Mouse (Mus musculus): ENCODE measurements around the gene Slc9a3r2. TPM values are rescaled to one million over a fixed set of nuclear protein-coding genes. Genes with fewer than 3 reads are reported as not detected.
A peak's percentile ranks its signal among the peaks of the same experiment; 100 is the strongest.
"Not testable (repeated sequence)": the region's sequence is repeated elsewhere in the genome, so short reads cannot be mapped to it uniquely, and the experiment has no call there.

Gene Slc9a3r2
- total RNA-seq, 1 experiment: 22.7 TPM

DNA sequence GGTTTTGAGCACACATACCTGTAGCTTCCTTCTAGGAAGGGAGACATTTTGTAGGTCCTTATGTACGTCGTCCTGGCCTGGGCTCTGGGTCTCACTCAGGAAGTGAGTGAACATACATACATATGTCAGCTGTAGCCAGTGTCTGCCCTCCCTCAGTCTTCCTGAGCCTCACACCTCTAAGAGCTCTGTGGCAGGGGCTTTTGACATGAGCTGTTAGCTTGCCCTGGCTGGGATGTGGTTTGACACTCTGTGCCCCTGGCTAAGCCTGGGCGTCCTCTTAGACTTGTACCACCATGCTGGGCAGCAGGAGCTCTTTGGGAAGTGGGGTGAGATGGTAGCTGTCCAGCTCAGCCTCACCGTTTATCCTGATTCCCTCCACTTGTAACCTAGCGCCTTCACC lies 21.2 kb upstream of the Slc9a3r2 start:
- Histone ChIP-seq H3K9me3 (ENCODE audit: control insufficient read depth, insufficient read depth, low read depth, low read length) (no peaks in the 10 kb centered on the region), H3K4me1 (ENCODE audit: control insufficient read depth in 2 of 2, insufficient read depth in 2 of 2, low read length in 2 of 2, poor library complexity in 1 of 2) (peaks cover 7 to 26% of the 10 kb centered on the region in 2 experiments; a peak in 3 of 4 replicates), H3K9ac (ENCODE audit: insufficient read depth, low read depth, low read length, poor library complexity, severe bottlenecking) (no peak overlapping the region), H3K36me3 (ENCODE audit: control insufficient read depth, insufficient read depth, low read length, poor library complexity, severe bottlenecking) (peaks cover 1% of the 10 kb centered on the region; the same call in 1 of the 2 replicates), H3K4me3 (ENCODE audit: insufficient read depth in 1 of 2, low read depth in 1 of 2, low read length in 2 of 2, poor library complexity in 1 of 2, severe bottlenecking in 1 of 2) (no peak overlapping the region; a peak in 1 of 4 replicates), H3K27ac (ENCODE audit: insufficient read depth, low read depth, low read length, poor library complexity, severe bottlenecking) (no peak overlapping the region)
- no peak for DNase-seq (ENCODE audit: low read depth, low spot score)
- in situ Hi-C loops (cut with MboI; ENCODE audit: low sequenced_read_pairs in 2 of 2, unreplicated experiment in 2 of 2): no loop called here
- no peak for TF ChIP-seq MAFK (IDR thresholded peaks at IDR 0.05; ENCODE audit: insufficient read depth, low read depth, low read length)

DNA sequence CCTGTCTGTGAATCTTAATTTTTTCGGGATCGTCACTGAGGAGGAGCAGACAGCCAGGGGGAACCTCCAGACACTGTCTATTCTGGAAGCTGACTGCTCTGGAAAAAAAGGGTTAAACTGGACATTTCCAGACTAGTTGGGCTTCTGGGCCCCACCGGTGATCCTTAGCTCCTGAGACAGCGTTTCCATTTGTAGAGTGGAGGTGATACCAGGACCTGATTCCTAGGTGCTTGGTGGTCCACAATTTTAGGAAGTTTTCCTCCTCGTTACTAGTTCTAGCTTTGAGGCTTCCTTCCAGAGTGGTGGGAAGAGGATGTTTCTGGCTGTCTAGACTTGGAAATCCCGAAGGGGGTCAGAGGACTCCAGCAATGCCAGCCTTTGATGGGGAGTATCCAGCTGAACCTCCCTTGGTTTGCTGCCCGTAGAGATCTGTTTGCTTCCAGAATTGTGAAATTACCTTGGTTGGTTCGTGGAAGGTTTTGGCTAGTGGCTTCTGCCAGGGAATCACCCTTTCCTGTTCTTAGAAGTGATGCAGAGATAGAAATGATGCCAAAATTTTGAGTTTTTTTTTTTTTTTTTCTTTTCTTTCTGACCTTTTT lies 20.2 kb upstream of the Slc9a3r2 start:
- DNase-seq (ENCODE audit: low read depth, low spot score): no peak
- no peaks in the 10 kb centered on the region for H3K36me3 ChIP-seq (ENCODE audit: control insufficient read depth, insufficient read depth, low read length, poor library complexity, severe bottlenecking)
- H3K9ac ChIP-seq (ENCODE audit: insufficient read depth, low read depth, low read length, poor library complexity, severe bottlenecking): peak overlapping the region; percentile 97
- no peaks in the 10 kb centered on the region for H3K9me3 ChIP-seq (ENCODE audit: control insufficient read depth, insufficient read depth, low read depth, low read length)
- peaks cover 7 to 23% of the 10 kb centered on the region in 2 experiments; a peak in 3 of 4 replicates for H3K4me1 ChIP-seq (ENCODE audit: control insufficient read depth in 2 of 2, insufficient read depth in 2 of 2, low read length in 2 of 2, poor library complexity in 1 of 2)
- peak overlapping the region; percentile 94 to 98 for H3K4me3 ChIP-seq (ENCODE audit: insufficient read depth in 1 of 2, low read depth in 1 of 2, low read length in 2 of 2, poor library complexity in 1 of 2, severe bottlenecking in 1 of 2)
- TF ChIP-seq MAFK (IDR thresholded peaks at IDR 0.05; ENCODE audit: insufficient read depth, low read depth, low read length) (no peak), ZNF384 (IDR thresholded peaks at IDR 0.05; ENCODE audit: low read depth, low read length) (no peak), ZC3H11A (IDR thresholded peaks at IDR 0.05; ENCODE audit: borderline replicate concordance, low read depth, low read length) (no peak), HCFC1 (IDR thresholded peaks at IDR 0.05; ENCODE audit: borderline replicate concordance, insufficient read depth, low read length) (no peak), CHD2 (IDR thresholded peaks at IDR 0.05; ENCODE audit: low read depth, low read length) (no peak)
- H3K27ac ChIP-seq (ENCODE audit: insufficient read depth, low read depth, low read length, poor library complexity, severe bottlenecking): peak overlapping the region; percentile 81
- in situ Hi-C loops (cut with MboI; ENCODE audit: low sequenced_read_pairs in 2 of 2, unreplicated experiment in 2 of 2): no loop called here

GRCm38 (mm10) chr17:24669545-24670245 lies 19.6 kb upstream of the Slc9a3r2 start, which contains the start of gene Zfp598:
Gene Zfp598, plus strand, starts transcription at chr17:24669687.
- peak within 1 kb of the TSS; percentile 94 to 98 for H3K4me3 ChIP-seq (ENCODE audit: insufficient read depth in 1 of 2, low read depth in 1 of 2, low read length in 2 of 2, poor library complexity in 1 of 2, severe bottlenecking in 1 of 2)
- H3K9ac ChIP-seq (ENCODE audit: insufficient read depth, low read depth, low read length, poor library complexity, severe bottlenecking): peak within 1 kb of the TSS; percentile 97
- TF ChIP-seq MAFK (IDR thresholded peaks at IDR 0.05; ENCODE audit: insufficient read depth, low read depth, low read length) (no peak), HCFC1 (IDR thresholded peaks at IDR 0.05; ENCODE audit: borderline replicate concordance, insufficient read depth, low read length) (peak; percentile 80)
- peak within 1 kb of the TSS; percentile 81 for H3K27ac ChIP-seq (ENCODE audit: insufficient read depth, low read depth, low read length, poor library complexity, severe bottlenecking)
- H3K9me3 ChIP-seq (ENCODE audit: control insufficient read depth, insufficient read depth, low read depth, low read length): no peaks in the 10 kb centered on the region
- in situ Hi-C loops (cut with MboI; ENCODE audit: low sequenced_read_pairs in 2 of 2, unreplicated experiment in 2 of 2): no loop called here
- no peaks in the 10 kb centered on the region for H3K36me3 ChIP-seq (ENCODE audit: control insufficient read depth, insufficient read depth, low read length, poor library complexity, severe bottlenecking)
- peaks cover 7 to 22% of the 10 kb centered on the region in 2 experiments; a peak in 3 of 4 replicates for H3K4me1 ChIP-seq (ENCODE audit: control insufficient read depth in 2 of 2, insufficient read depth in 2 of 2, low read length in 2 of 2, poor library complexity in 1 of 2)
- peak; percentile 78 for DNase-seq (ENCODE audit: low read depth, low spot score)

DNA sequence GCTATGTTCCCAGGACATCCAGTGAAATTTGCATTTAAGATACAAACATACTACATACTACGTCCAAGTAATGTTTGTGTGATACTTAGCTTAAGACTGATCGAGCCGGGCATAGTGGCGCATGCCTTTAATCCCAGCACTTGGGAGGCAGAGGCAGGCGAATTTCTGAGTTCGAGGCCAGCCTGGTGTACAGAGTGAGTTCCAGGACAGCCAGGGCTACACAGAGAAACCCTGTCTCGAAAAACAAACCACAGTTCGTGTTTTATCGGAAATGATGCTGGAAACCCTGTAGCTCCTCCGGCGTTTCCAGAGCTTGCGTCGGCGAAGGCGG lies 19.1 kb upstream of the Slc9a3r2 start:
- H3K9me3 ChIP-seq (ENCODE audit: control insufficient read depth, insufficient read depth, low read depth, low read length); H3K36me3 ChIP-seq (ENCODE audit: control insufficient read depth, insufficient read depth, low read length, poor library complexity, severe bottlenecking); DNase-seq (ENCODE audit: low read depth, low spot score); in situ Hi-C loops (cut with MboI; ENCODE audit: low sequenced_read_pairs in 2 of 2, unreplicated experiment in 2 of 2): not testable (repeated sequence)
- Histone ChIP-seq H3K9ac (ENCODE audit: insufficient read depth, low read depth, low read length, poor library complexity, severe bottlenecking) (peak overlapping the region; percentile 86), H3K4me1 (ENCODE audit: control insufficient read depth in 2 of 2, insufficient read depth in 2 of 2, low read length in 2 of 2, poor library complexity in 1 of 2) (peaks cover 7 to 22% of the 10 kb centered on the region in 2 experiments; a peak in 3 of 4 replicates), H3K4me3 (ENCODE audit: insufficient read depth in 1 of 2, low read depth in 1 of 2, low read length in 2 of 2, poor library complexity in 1 of 2, severe bottlenecking in 1 of 2) (peak overlapping the region; percentile 76 to 84), H3K27ac (ENCODE audit: insufficient read depth, low read depth, low read length, poor library complexity, severe bottlenecking) (peak overlapping the region; percentile 72)

DNA sequence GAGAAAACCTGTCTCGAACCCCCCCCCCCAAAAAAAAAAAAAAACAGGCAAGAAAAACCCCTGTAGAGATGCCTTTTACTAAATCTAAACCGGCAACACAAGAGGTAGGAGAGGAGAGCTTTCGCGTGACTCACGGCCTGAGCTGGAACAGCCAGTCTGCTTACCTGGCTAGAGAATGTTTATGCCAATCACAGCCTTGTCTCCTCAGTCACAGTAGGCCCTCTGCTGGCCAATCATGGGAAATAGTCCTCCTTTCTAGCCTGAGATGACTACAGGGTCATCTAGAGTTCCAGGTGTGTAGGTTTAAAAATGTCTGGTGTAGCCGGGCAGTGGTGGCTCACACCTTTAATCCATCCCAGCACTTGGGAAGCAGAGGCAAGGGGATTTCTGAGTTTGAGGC lies 17.3 kb upstream of the Slc9a3r2 start:
- Histone ChIP-seq H3K4me1 (ENCODE audit: control insufficient read depth in 2 of 2, insufficient read depth in 2 of 2, low read length in 2 of 2, poor library complexity in 1 of 2) (peaks cover 7 to 15% of the 10 kb centered on the region in 2 experiments; a peak in 3 of 4 replicates), H3K9ac (ENCODE audit: insufficient read depth, low read depth, low read length, poor library complexity, severe bottlenecking) (no peak overlapping the region), H3K27ac (ENCODE audit: insufficient read depth, low read depth, low read length, poor library complexity, severe bottlenecking) (no peak overlapping the region), H3K4me3 (ENCODE audit: insufficient read depth in 1 of 2, low read depth in 1 of 2, low read length in 2 of 2, poor library complexity in 1 of 2, severe bottlenecking in 1 of 2) (no peak overlapping the region), H3K9me3 (ENCODE audit: control insufficient read depth, insufficient read depth, low read depth, low read length) (no peaks in the 10 kb centered on the region), H3K36me3 (ENCODE audit: control insufficient read depth, insufficient read depth, low read length, poor library complexity, severe bottlenecking) (no peaks in the 10 kb centered on the region)
- in situ Hi-C loops (cut with MboI; ENCODE audit: low sequenced_read_pairs in 2 of 2, unreplicated experiment in 2 of 2): no loop called here
- TF ChIP-seq ZC3H11A (IDR thresholded peaks at IDR 0.05; ENCODE audit: borderline replicate concordance, low read depth, low read length) (peak; percentile 28; the same call in 1 of the 2 replicates), HCFC1 (IDR thresholded peaks at IDR 0.05; ENCODE audit: borderline replicate concordance, insufficient read depth, low read length) (no peak)
- peak; percentile 80 for DNase-seq (ENCODE audit: low read depth, low spot score)

GRCm38 (mm10) chr17:24667011-24667410 lies 16.9 kb upstream of the Slc9a3r2 start:
- H3K27ac ChIP-seq (ENCODE audit: insufficient read depth, low read depth, low read length, poor library complexity, severe bottlenecking); H3K4me3 ChIP-seq (ENCODE audit: insufficient read depth in 1 of 2, low read depth in 1 of 2, low read length in 2 of 2, poor library complexity in 1 of 2, severe bottlenecking in 1 of 2); H3K9me3 ChIP-seq (ENCODE audit: control insufficient read depth, insufficient read depth, low read depth, low read length); in situ Hi-C loops (cut with MboI; ENCODE audit: low sequenced_read_pairs in 2 of 2, unreplicated experiment in 2 of 2); H3K36me3 ChIP-seq (ENCODE audit: control insufficient read depth, insufficient read depth, low read length, poor library complexity, severe bottlenecking); H3K9ac ChIP-seq (ENCODE audit: insufficient read depth, low read depth, low read length, poor library complexity, severe bottlenecking); DNase-seq (ENCODE audit: low read depth, low spot score): not testable (repeated sequence)
- peaks cover 7 to 12% of the 10 kb centered on the region in 2 experiments; a peak in 3 of 4 replicates for H3K4me1 ChIP-seq (ENCODE audit: control insufficient read depth in 2 of 2, insufficient read depth in 2 of 2, low read length in 2 of 2, poor library complexity in 1 of 2)

Data from ES-E14 (cell line).